Mouse (Mus musculus) thymus, postnatal 10 days (tissue): Measurements from ENCODE around the gene Rhof.

Source experiments
- DNase-seq, 2 experiments: peaks; one replicate each; pipeline ENCODE4 v3.0.0; 2021; ENCODE audit warnings: low spot score in 2 of 2

Rhof gene

DNA sequence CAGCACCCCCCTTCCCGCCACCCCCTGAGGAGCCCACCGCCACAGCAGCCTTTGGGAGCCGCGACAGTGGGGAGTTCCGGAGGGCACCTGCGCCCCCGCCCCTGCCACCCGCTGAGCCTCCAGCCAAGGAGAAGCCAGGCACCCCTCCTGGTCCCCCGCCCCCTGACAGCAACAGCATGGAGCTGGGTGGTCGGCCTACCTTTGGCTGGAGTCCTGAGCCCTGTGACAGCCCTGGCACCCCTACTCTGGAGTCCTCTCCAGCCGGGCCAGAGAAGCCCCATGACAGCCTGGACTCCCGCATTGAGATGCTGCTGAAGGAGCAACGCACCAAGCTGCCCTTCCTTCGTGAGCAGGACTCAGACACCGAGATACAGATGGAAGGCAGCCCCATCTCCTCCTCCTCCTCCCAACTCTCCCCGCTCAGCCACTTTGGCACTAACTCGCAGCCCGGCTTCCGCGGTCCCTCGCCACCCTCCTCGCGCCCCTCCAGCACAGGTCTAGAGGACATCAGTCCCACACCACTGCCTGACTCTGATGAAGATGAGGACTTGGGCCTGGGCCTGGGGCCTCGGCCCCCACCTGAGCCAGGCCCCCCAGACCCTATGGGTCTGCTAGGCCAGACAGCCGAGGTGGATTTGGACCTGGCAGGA is 15.7 kb upstream of the Rhof start:
- DNase-seq = no peak

GRCm38 (mm10) chr5:123147569-123147968 is 15.1 kb upstream of the Rhof start:
- DNase-seq = no peak

- no peak for DNase-seq
Observed at GRCm38 (mm10) chr5:123146357-123146756, 13.9 kb upstream of the Rhof start.

DNA sequence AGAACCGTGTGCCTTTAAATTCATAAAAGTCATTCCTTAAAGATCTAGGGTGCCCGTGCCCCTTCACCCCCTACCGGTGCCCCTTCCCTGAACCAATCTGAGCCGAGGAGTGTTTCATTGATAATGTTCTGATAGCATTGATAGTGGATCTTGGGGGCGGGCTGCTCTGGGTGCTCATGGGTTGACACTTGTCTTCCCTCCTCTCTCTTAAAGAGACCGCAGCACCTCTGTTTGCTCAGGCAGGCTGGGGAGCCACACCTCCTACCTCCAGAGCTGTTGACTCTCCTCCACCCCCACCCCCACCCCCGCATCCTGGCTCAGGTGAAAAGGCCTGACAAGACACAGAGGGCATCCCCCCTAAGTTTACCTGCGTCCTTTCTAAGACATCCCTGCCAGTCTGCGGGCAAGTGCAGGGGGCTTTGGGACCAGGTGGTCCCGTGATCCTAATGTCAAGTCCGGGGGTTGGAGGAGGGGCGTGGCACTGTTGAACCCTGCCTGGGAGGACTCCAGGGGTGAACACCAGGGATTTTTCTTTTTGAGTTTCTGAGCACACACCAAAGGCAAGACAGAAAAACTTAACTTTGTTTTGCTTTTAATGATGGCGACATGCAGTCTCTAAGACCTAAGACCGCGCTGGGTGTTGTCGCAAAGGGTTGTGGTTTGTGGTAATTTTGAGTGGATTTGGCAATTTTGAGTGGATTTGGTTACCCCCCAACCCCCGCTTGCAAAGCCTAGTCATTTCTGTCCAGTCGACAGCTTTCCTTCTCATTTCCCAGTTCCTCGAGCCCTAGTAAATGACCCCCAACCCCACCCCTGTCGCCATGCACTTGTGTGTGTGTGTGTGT is 12.5 kb upstream of the Rhof start:
- no peak for DNase-seq

DNA sequence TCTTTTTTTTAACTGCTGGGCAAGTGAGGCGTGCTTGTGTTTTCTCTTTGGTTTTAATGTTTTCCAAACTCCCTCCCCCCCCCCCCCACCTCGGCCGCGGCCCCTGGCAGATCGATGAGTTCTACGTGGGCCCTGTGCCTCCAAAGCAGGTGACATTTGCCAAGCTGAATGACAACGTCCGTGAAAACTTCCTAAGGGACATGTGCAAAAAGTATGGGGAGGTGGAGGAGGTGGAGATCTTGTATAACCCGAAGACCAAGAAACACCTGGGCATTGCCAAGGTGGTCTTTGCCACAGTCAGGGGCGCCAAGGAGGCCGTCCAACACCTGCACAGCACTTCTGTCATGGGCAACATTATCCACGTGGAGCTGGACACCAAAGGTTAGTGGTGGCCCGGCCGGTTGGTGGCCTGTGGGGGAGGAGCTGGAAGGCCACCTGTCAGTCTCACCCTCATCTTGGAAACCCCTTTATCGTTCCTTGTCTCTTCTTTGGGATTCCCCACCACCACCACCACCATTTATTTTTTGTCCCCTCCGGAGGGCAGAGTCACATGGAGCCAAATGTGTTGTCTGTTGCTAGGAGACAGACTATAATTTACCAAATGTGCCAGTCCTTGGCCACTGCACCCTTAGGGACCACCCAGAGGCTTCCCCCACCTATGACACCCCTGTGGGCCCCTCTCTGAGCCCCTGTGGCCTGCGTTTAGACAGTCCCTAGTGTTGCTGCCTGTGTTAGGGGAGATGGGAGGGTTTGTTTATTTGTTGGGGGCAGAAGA is 11.7 kb upstream of the Rhof start:
- DNase-seq = no peak

- no peak for DNase-seq
Observed at GRCm38 (mm10) chr5:123143251-123143970, 10.9 kb upstream of the Rhof start.

- peak in 1 of 2 experiments; percentile 64 for DNase-seq
Observed at GRCm38 (mm10) chr5:123142161-123143157, 10.0 kb upstream of the Rhof start, which contains the start of gene Setd1b. TSS of gene Setd1b (plus strand) at chr5:123142193.

- peak; percentile 54 to 72 for DNase-seq
Observed at GRCm38 (mm10) chr5:123141555-123142160, 9.2 kb upstream of the Rhof start.

DNA sequence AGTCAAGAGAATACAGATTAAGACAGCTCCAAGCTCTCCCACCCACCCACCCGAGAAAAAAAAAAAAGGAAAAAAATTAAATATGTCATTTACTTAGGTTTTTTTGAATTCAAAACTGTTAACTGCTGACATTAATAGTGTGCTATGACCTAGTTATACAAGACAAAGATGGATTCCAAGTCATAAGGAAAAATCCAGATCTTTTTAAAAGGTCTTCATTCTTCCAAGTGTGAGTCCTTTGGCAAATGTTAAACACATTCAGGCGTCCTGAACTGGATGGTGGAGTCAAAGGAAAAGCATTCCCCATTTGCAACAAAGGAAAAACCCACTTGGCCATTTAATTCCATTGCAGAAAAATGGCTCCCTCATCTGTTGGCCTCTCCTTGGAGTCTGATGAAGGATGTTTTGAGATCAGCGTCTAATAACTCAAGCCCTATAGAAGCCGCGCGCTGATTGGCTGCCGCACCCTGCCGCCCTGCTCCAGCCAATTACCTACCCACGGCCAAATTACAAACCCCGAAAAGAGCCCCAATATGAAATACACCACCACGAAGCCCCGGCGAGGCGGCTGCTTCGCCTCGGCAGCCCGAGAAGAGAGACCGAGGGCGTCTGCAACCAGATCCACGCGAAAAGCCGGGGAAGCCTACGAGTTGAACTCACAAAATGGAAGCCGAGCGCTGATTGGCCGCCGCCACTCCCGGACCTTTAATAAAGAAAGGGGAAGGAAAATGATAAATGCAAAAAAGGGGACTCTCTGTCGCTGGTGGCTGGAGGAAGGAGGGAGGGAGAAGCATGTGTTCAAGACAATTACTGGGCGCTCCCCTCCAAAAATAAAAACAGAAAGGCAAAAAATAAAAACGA is 8.4 kb upstream of the Rhof start:
- DNase-seq = peak; percentile 80

DNA sequence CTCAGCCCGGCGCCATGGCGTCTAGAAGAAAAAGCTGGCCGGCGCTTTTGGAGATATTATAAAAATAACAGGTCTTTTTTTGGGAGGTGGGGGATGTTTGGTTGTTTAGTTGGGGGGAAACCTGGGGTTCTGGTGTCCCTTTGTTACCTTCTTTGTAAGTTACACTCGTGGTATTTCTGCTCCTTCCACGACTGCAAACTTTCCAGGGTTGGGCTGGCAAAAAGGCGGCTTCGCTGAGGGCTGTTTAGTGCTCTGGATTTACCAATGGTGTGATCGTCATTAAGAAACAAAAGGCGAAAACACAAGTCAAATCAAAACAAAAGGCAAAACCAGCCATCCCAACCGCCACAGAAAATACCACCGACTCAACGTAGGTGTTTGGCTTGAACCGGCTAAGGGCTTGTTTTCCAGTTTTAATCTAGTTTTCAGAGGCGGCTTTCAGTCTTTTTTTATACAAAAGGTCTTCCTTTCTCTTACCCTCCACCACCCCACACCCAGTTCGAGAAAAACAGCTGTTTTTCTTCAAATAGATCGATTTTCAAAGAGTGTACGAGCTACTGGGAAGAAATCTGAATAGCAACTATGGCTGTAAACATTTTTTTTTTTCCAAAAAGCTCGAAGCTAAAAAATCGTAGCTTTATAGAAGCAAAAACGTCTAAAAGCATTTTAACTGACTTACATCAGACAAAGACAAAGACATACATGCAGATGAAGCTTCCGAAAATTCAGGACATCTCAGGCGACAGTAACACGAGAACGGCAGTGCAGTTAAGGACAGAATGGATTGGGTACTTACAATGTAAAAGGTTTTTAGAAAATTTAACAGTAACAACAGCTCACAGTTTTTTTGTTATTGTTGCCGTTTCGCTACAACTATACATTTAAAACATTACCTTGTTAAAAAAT is 7.5 kb upstream of the Rhof start:
- DNase-seq = no peak

DNA sequence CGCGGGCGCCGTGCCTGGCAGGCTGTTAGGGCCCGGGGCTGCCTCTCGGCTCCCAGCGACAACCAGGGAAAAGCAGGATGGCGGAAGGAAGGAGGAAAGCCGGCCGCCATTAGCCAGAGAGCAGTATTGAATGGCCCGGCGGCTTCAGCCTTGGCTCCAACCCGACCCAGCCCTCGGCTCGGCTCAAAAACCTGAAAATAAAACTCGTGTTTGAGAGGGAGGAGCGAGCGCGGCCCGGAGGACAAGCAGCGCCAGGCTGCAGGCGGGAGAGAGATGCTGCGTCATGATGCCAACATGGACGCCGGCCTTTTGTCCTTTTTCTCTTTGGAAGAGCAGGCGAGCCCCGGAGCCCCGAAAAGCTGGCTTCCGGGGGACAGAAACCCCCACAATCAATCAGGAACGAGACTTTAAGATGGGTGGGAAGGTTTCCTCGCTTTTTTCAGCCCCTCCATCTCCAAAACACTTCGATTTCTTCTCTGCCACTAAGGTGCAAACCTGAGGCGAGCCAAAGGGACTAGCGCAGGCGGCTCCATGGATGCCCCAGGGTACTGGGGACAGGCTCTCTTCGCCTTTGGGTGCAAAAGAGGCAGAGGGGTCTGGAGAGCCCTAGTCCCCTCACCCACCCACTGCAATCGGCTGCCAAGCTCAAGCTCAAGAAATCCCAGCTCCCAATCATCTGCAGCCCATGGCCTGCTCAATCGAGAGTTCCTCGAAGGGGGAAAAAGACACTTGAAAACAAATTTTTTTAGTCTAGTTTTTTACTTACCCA is 6.6 kb upstream of the Rhof start:
- DNase-seq = peak; percentile 65 to 68

DNA sequence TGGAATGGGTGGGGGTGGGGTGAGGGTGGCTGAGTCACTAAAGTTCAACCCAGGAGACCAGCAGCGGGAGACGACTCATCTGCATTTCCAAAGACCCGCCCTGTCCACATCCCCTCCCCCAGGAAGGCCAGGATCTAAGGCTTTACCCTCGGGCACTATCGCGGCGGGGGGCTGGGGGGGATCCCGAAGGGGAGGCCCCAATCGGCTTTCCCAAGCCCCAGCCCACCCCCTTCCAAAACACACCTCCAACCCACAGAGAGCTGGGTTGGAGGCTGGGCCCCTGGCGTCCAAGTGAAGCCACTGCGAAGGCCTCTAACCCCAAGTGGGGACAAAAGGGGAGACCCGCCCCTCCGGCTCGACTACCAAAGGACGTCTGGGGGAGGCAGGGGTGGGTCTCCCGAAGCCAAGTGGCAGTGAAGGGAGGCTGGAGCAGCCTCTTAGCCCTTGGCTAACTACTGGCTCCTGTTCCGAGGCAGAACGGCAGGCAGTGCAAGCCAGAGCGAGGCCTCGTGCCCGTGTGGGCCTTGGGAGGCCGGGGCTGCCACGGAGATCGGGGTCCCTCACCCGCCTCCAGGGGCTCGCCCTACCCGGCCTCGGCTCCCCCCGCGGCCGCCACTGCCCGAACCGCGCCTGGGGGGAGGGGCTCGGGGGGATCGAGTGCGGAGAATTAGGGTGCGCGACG is 5.9 kb upstream of the Rhof start:
- peak; percentile 46 to 53 for DNase-seq

DNA sequence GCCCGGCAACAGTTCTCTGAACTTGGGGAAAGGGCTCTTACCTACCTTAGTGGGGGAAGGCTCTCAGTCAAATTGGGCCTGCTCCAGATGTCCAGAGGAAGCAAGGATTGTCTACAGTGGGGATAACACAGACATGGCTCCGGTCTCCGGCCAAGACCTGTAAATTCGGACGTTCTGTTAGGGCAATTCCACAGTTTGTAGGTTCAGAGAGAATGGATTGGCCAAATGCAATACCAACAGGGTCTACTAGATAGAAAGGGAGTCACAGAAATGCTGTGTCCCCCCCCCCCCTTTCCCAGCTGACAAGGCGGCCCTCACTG is 5.4 kb upstream of the Rhof start:
- DNase-seq = no peak

- peak; percentile 50 to 59 for DNase-seq
Observed at GRCm38 (mm10) chr5:123137044-123137909, 4.8 kb upstream of the Rhof start.

- peak; percentile 63 for DNase-seq
Observed at GRCm38 (mm10) chr5:123136361-123137043, 4.0 kb upstream of the Rhof start.
